Mouse (Mus musculus) lung, postnatal 0 days (tissue): ENCODE data around the gene Dmrt1.
A peak's percentile ranks its signal among the peaks of the same experiment; 100 is the strongest.

Experiments used
- CTCF ChIP-seq: IDR thresholded peaks from 2 replicates; pipeline ENCODE4 v1.5.1; 2016; ENCODE audit warnings: antibody characterized with exemption, mild to moderate bottlenecking
- EP300 ChIP-seq: IDR thresholded peaks from 2 replicates; pipeline ENCODE4 v1.6.1; 2016; ENCODE audit warnings: antibody characterized with exemption, mild to moderate bottlenecking, control low read depth

DNA sequence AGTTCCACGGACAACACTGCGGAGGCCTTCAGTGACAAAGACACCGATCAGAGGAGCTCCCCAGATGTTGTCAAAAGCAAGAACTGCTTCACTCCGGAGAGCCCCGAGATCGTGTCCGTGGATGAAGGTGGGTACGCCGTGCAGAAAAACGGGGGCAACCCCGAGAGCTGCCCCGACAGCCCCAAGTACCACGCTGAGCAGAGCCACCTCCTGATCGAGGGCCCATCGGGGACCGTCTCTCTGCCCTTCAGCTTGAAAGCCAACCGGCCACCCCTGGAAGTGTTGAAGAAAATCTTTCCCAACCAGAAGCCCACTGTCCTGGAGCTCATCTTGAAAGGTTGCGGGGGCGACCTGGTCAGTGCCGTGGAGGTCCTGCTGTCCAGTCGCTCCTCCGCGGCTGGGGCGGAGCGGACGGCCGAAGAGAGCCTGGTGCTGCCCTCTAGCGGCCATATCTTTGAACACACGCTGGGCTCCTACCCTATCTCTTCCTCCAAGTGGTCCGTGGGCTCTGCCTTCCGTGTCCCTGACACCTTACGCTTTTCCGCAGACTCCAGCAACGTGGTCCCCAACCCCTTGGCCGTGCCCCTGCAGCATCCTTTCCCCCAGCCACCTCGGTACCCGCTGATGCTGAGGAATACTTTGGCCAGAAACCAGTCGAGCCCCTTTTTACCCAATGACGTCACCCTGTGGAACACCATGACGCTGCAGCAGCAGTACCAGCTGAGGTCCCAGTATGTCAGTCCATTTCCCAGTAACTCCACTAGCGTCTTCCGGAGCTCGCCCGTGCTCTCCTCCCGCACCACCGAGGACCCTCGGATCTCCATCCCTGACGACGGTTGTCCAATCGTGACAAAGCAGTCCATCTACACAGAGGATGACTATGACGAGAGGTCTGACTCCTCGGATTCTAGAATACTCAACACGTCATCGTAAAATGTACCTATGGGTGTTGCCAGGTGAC lies 117.2 kb downstream of the Dmrt1 start:
- TF ChIP-seq EP300 (no peak), CTCF (peak; percentile 79)
